Mouse (Mus musculus) cerebellum, postnatal 14 days (tissue): ENCODE measurements around the gene Tnip2.

Experiments used
- DNase-seq, 2 experiments: peaks; one replicate each; pipeline ENCODE4 v3.0.0; 2021; ENCODE audit warnings: mixed read lengths in 2 of 2

Gene Tnip2

GRCm38 (mm10) chr5:34458994-34459393, 54.8 kb downstream of the Tnip2 start:
- no peak for DNase-seq

GRCm38 (mm10) chr5:34446207-34446606, 67.6 kb downstream of the Tnip2 start:
- no peak for DNase-seq
